Mouse (Mus musculus): ENCODE measurements around the gene Snrk.

- no peak for TF ChIP-seq CTCF (IDR thresholded peaks at IDR 0.05; ENCODE audit: low read depth)
- no peak for TF ChIP-seq EP300 (optimal IDR thresholded peaks at IDR 0.05)
Observed at GRCm38 (mm10) chr9:122183074-122183473, 66.0 kb downstream of the Snrk start.

All from stomach, postnatal 0 days (tissue).